Mouse (Mus musculus): ENCODE measurements around the gene Kctd14. TPM values are rescaled to one million over a fixed set of nuclear protein-coding genes. Genes with fewer than 3 reads are reported as not detected.

The Kctd14 gene
- polyA plus RNA-seq, 1 experiment from 2014 or later = 2.3 TPM

- Histone ChIP-seq H3K36me3 (peaks cover 67% of the 10 kb centered on the region), H3K27me3 (no peaks in the 10 kb centered on the region), H3K9ac (no peak overlapping the region), H3K4me3 (replicated peaks) (no peak overlapping the region), H3K4me1 (no peaks in the 10 kb centered on the region), H3K27ac (no peak overlapping the region), H3K4me2 (no peak overlapping the region), H3K9me3 (replicated peaks) (no peaks in the 10 kb centered on the region)
- no peak for ATAC-seq (replicated peaks; ENCODE audit: low FRiP score)
Measured at GRCm38 (mm10) chr7:97495052-97495451, 43.9 kb downstream of the Kctd14 start.

GRCm38 (mm10) chr7:97500555-97501209 lies 49.6 kb downstream of the Kctd14 start:
- WGBS = 88% methylated on average over 5 of the region's 5 CpGs
- no peak for ATAC-seq (replicated peaks; ENCODE audit: low FRiP score)
- Histone ChIP-seq H3K4me3 (replicated peaks) (no peak overlapping the region), H3K4me2 (no peak overlapping the region), H3K9ac (no peak overlapping the region), H3K4me1 (no peaks in the 10 kb centered on the region), H3K36me3 (peaks cover 55% of the 10 kb centered on the region), H3K27me3 (no peaks in the 10 kb centered on the region), H3K9me3 (replicated peaks) (no peaks in the 10 kb centered on the region), H3K27ac (no peak overlapping the region)

Other genes with a start within 250 kb of the Kctd14 start
- 1.5 and 1.9 TPM in 2 replicates for gene Usp35, start 119.3 kb upstream of the Kctd14 start, polyA plus RNA-seq (2015; fragmentation: Nextera tagmentation; extraction: Ambion mirVana)
- 3.8 and 4.2 TPM in 2 replicates for gene Kctd21, start 119.0 kb upstream of the Kctd14 start, polyA plus RNA-seq (2015; fragmentation: Nextera tagmentation; extraction: Ambion mirVana)
- 49.3 and 51.7 TPM in 2 replicates for gene Alg8, start 79.7 kb upstream of the Kctd14 start, polyA plus RNA-seq (2015; fragmentation: Nextera tagmentation; extraction: Ambion mirVana)
- gene Ndufc2, start 51.3 kb upstream of the Kctd14 start, polyA plus RNA-seq (2015; fragmentation: Nextera tagmentation; extraction: Ambion mirVana) = 359 and 418 TPM in 2 replicates
- 0.72 and 1.0 TPM in 2 replicates for gene Thrsp, start 33.6 kb upstream of the Kctd14 start, polyA plus RNA-seq (2015; fragmentation: Nextera tagmentation; extraction: Ambion mirVana)
- 50.2 and 53.5 TPM in 2 replicates for gene Ints4, start 29.6 kb downstream of the Kctd14 start, polyA plus RNA-seq (2015; fragmentation: Nextera tagmentation; extraction: Ambion mirVana)
- gene Aamdc, start 128.2 kb downstream of the Kctd14 start, polyA plus RNA-seq (2015; fragmentation: Nextera tagmentation; extraction: Ambion mirVana) = 45.9 and 51.7 TPM in 2 replicates
- 23.8 and 27.8 TPM in 2 replicates for gene Rsf1, start 128.6 kb downstream of the Kctd14 start, polyA plus RNA-seq (2015; fragmentation: Nextera tagmentation; extraction: Ambion mirVana)
- 193 and 202 TPM in 2 replicates for gene Clns1a, start 245.3 kb downstream of the Kctd14 start, polyA plus RNA-seq (2015; fragmentation: Nextera tagmentation; extraction: Ambion mirVana)

All from kidney, embryonic 15.5 days (tissue).